Mouse (Mus musculus) E14TG2a.4 (cell line): Measurements from ENCODE around the gene Pxmp4.
A peak's percentile ranks its signal among the peaks of the same experiment; 100 is the strongest.

Source experiments
- H3K27me3 ChIP-seq: 2 replicates; pipeline ENCODE4 v1.6.1; 2014; ENCODE audit warnings: low read length, control low read depth; ENCODE audit not compliant: insufficient read depth
- H3K36me3 ChIP-seq: 2 replicates; pipeline ENCODE4 v1.6.1; 2014; ENCODE audit warnings: low read length, control low read depth; ENCODE audit not compliant: insufficient read depth
- H3K4me1 ChIP-seq: replicated peaks from 2 replicates; pipeline ENCODE4 v1.6.1; 2014; ENCODE audit warnings: low read depth, low read length, control low read depth
- H3K4me3 ChIP-seq: replicated peaks from 2 replicates; pipeline ENCODE4 v1.5.1; 2014; ENCODE audit warnings: mild to moderate bottlenecking, low read length
- H3K9me3 ChIP-seq: 2 replicates; pipeline ENCODE4 v1.6.1; 2014; ENCODE audit warnings: low read length, control low read depth
- CTCF ChIP-seq: conservative IDR thresholded peaks from 2 replicates; pipeline ENCODE4 v1.5.1; 2014; ENCODE audit warnings: low read length
- NANOG ChIP-seq: IDR thresholded peaks from 2 replicates; pipeline ENCODE4 v1.6.1; 2014; ENCODE audit warnings: borderline replicate concordance, low read length, mixed read lengths
- POU5F1 ChIP-seq: IDR thresholded peaks from 2 replicates; pipeline ENCODE4 v1.6.1; 2014; ENCODE audit warnings: low read length, borderline replicate concordance

The Pxmp4 gene

DNA sequence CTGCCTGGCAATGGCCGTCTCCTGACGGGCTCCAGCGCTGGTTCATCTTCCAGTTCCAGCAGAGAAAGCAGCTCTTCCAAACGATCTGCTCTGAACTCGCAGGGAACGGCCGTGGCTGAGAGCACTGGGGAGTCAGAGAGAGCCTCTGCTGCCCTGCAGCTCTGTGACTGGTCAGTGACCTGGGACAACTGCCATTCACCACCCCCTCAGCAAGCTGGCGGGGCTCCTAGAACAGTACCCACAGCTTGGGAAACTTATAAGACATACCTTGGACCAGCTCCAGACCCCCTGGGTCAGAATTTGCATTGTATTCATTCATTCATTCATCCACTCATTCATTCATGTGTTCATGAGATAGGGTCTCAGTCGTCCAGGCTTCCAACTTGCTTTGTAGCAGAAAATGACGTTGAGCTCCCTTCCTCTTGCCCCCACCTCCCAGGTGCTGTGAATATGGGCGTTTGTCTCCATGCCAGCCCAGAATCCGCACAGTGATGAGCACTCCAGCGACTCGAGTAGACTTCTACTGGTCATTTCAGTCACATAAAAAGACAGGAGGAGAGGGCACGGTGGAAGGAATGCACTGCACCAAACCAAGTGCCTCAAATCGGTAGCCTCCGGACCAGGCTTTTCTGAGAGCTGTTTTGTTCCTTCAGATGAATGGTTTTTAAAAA lies 18.4 kb downstream of the Pxmp4 start:
- no peaks in the 10 kb centered on the region for H3K9me3 ChIP-seq
- no peaks in the 10 kb centered on the region for H3K27me3 ChIP-seq
- no peak overlapping the region for H3K4me3 ChIP-seq
- TF ChIP-seq CTCF (no peak), NANOG (no peak), POU5F1 (no peak)
- H3K36me3 ChIP-seq, result peaks cover 6% of the 10 kb centered on the region
- peaks cover 64% of the 10 kb centered on the region for H3K4me1 ChIP-seq

DNA sequence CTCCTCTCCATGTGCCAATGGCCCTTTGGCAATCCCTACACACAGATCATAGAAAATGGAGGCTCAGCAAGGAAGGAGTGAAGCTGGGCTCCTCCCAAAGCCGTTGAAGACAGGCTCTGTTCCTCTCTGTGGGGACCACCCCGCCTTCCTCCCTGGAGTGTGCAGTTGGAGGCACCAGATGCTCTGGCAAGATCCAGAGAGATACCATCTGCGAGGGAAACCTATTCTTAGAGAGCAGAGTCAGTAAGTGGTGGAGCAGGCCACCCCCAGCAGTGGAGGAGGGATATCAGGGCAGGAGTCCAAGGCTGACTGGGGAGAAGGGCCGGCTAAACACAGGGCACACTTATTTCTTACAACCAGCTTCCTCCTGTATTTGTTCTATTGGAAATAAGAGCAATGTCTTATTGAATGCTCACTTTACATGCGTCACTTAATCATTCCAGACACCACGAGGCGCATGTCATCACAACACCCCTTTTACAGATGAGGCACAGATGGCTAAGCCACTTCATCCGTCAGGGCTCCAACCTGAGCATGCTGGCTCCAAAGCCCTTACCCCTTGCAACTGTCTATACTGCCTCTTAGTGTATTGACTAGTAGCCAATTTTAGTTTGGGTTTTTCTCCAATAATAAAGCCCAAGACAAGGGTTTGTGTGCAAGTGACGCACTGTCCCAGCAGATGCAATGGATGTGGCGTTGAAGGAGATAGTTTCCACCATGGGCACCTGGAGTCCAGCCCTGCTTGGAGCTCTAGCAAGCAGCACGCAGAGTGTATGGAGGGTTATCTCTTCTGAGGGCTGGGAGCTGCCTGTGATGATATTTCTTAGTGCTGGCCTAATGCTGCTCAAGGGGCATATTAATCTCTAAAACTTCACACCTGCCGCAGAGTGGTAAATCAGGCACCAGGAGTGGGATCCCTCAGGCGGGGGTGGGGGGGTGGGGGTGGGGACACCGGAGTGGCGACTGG lies 19.3 kb downstream of the Pxmp4 start:
- no peak for TF ChIP-seq POU5F1
- no peak for TF ChIP-seq CTCF
- TF ChIP-seq NANOG, result no peak
- H3K9me3 ChIP-seq, result no peaks in the 10 kb centered on the region
- H3K4me1 ChIP-seq, result peaks cover 66% of the 10 kb centered on the region
- H3K36me3 ChIP-seq, result peaks cover 6% of the 10 kb centered on the region
- H3K27me3 ChIP-seq, result no peaks in the 10 kb centered on the region
- H3K4me3 ChIP-seq, result peak overlapping the region; percentile 23; the same call in 1 of the 2 replicates

DNA sequence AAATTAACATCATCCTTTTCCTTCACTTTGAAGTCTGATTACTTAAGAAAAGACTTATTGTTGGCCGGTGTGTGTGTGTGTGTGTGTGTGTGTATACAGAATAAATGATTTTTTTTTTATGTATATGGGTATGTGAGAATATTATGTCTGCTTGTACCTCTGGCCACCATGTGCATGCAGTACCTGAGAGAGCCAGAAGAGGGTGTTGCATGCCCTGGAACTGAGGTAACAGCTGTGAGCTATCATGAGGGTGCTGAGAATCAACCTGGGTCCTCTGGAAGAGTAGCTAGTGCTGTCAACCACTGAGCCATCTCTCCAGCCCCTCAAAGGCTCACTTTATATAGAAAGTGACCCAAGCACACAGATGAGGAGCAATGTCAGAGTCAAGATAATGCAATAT lies 22.1 kb downstream of the Pxmp4 start:
- Histone ChIP-seq H3K36me3 (no peaks in the 10 kb centered on the region), H3K4me3 (no peak overlapping the region), H3K9me3 (no peaks in the 10 kb centered on the region), H3K27me3 (no peaks in the 10 kb centered on the region), H3K4me1 (peaks cover 74% of the 10 kb centered on the region)
- TF ChIP-seq POU5F1 (no peak), CTCF (peak; percentile 69)

DNA sequence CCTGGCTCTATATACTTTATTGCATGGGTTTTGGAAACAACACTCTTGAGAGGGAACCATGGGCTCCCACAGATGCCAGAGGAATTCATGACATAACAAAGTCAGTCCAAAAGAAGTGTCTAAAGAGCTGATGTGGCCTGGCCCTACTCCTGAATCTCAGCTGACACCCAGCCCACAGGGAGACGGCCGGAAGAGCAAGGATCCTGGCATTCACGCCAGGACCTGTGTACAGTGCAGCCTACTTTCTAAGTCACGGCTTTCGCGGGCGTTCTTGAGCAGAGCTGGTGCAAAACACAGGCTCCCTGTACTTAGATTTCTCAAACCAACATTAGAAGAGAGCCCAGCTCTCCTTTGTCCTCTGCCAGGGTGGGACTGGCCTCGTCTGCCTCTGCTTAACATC lies 22.9 kb downstream of the Pxmp4 start:
- no peaks in the 10 kb centered on the region for H3K9me3 ChIP-seq

DNA sequence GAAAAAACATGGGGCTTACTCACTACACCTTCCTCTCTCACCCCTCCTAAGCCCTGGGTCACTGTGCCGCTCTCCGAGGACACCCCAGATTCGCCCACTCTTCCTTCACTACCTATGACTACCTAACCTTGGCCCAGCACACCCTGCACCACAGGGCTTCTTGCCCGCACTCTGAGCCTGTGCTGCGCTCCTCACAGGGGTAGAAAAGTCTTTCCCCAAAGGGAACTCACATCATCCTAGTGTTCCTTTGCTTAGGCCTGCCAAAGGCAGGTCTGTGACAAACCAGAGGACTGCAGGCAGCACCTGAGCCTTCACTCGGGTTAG lies 25.8 kb downstream of the Pxmp4 start:
- no peaks in the 10 kb centered on the region for H3K27me3 ChIP-seq
- TF ChIP-seq POU5F1 (no peak), NANOG (no peak), CTCF (no peak)

More for the DNA sequence above, 22.9 kb downstream of the Pxmp4 start:
- Histone ChIP-seq H3K36me3 (no peaks in the 10 kb centered on the region), H3K4me3 (no peak overlapping the region), H3K27me3 (no peaks in the 10 kb centered on the region), H3K4me1 (peaks cover 74% of the 10 kb centered on the region)
- TF ChIP-seq NANOG (no peak), POU5F1 (no peak), CTCF (no peak)

DNA sequence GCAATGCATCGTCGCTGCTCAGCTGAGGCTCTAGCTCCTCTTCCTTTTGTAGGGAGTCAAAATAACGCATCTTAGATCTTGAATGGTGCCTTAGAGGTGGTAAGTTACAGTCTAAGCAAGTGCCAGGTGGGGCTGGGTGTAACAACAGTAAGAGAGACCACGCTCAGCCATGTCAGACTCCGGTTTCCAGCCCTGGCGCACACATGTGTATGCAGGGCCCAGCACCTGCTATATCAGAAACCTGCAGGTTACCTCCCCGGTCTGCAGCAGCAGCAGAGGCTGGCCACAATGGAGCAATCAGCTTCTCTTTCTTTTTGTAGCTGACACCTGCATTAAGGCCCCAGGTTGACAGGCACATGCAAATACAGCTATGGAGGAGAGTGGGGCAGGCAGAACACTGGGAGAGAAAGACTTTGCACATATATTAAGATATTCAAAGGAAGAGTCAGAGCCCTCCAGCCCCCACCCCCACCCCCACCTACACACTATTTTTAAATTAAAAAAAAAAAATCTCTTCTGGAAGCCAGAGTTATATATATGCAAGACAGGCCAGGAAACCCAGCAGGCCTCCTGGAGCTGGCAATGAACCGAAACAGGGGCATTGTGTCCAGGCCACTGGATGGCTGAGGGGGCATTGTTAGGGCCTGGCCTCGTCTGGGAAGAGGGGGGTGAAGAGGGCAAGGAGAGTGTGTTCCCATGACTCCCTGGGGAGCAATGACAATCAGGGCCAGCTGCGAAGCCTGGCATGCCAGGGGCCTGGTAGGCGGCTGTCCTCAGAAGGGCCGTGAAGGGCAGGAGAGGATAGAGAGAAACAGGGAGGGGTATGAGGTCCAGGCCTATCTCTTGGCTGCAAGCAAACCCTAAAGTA lies 26.4 kb downstream of the Pxmp4 start:
- Histone ChIP-seq H3K4me1 (peaks cover 62% of the 10 kb centered on the region), H3K9me3 (no peaks in the 10 kb centered on the region), H3K36me3 (no peaks in the 10 kb centered on the region), H3K27me3 (no peaks in the 10 kb centered on the region), H3K4me3 (peak overlapping the region; percentile 43)
- TF ChIP-seq POU5F1, result no peak
- TF ChIP-seq NANOG, result no peak
- no peak for TF ChIP-seq CTCF

More for the DNA sequence above, 25.8 kb downstream of the Pxmp4 start:
- H3K9me3 ChIP-seq, result no peaks in the 10 kb centered on the region
- 0 out of 2 replicates have a peak overlapping the region, but pooled peaks have one; percentile 43 for H3K4me3 ChIP-seq
- H3K36me3 ChIP-seq, result no peaks in the 10 kb centered on the region
- peaks cover 61% of the 10 kb centered on the region for H3K4me1 ChIP-seq

DNA sequence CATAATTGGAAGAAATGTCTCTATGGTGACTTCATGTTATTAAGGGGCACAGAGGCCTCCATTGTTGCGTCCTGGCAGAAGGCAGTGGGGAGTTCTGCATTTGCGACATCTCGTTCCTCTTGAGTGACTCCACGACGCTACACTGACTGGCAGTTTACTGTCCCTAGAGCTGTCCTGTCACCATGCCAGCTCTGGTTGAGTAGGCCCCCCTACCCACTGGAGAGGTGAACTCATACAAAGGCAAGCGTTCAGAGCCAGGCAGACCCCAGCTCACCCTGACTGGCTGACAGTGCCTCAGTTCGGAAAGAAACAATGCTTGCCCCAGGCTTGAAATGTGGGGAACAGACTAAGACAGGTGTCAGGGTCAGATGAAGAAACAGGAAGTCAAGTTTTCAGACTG lies 29.2 kb downstream of the Pxmp4 start:
- H3K27me3 ChIP-seq, result no peaks in the 10 kb centered on the region
- peaks cover 63% of the 10 kb centered on the region for H3K4me1 ChIP-seq
- no peak overlapping the region for H3K4me3 ChIP-seq
- no peaks in the 10 kb centered on the region for H3K9me3 ChIP-seq
- no peaks in the 10 kb centered on the region for H3K36me3 ChIP-seq
- TF ChIP-seq CTCF (no peak), POU5F1 (no peak), NANOG (no peak)

DNA sequence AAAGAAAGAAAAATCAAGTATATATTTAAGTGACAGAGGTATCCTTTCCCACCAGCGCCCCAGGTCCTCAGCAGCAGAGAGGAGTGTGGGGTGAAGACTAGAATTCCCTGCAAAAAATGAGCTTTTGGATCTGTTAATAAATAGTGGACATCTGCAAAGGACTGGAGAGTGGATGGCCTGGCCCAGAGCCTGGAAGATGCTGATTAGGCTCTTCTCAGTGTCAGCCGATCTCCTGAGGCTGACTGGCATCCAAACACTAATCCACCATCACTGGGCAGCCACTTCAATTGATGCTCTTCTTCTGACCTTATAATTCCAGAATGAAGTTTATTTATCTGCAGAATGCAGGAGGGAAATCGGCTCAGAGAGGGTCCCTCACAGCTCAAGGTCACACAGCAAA lies 30.5 kb downstream of the Pxmp4 start:
- peaks cover 8% of the 10 kb centered on the region; the same call in 1 of the 2 replicates for H3K36me3 ChIP-seq
- H3K4me3 ChIP-seq, result no peak overlapping the region
- no peaks in the 10 kb centered on the region for H3K27me3 ChIP-seq
- TF ChIP-seq POU5F1 (no peak), NANOG (no peak), CTCF (no peak)
- no peaks in the 10 kb centered on the region for H3K9me3 ChIP-seq
- H3K4me1 ChIP-seq, result peaks cover 71% of the 10 kb centered on the region
